Mouse (Mus musculus) G1E (cell line): ENCODE measurements around the gene Ttl. TPM values are rescaled to one million over a fixed set of nuclear protein-coding genes. Genes with fewer than 3 reads are reported as not detected.

Experiments used
- ATAC-seq: 2 replicates; pipeline ENCODE4 v1.8.0; 2016; ENCODE audit warnings: mild to moderate bottlenecking; ENCODE audit not compliant: insufficient number of reproducible peaks, poor library complexity, low FRiP score, severe bottlenecking; ENCODE audit errors: extremely low read depth
- DNase-seq: peaks from one replicate; pipeline ENCODE4 v3.0.0; 2012; ENCODE audit warnings: low spot score
- H3K27me3 ChIP-seq: 2 replicates; pipeline ENCODE4 v1.6.1; 2012; ENCODE audit warnings: mild to moderate bottlenecking, low read length, inconsistent platforms; ENCODE audit not compliant: insufficient read depth
- H3K36me3 ChIP-seq: replicated peaks from 2 replicates; pipeline ENCODE3; 2012; ENCODE audit warnings: mild to moderate bottlenecking, inconsistent platforms
- H3K4me1 ChIP-seq: 2 replicates; pipeline ENCODE4 v1.6.1; 2012; ENCODE audit warnings: low read depth, low read length, inconsistent platforms, mixed read lengths; ENCODE audit not compliant: insufficient read depth
- H3K4me3 ChIP-seq: 2 replicates; pipeline ENCODE4 v1.5.1; 2012; ENCODE audit warnings: low read depth, mild to moderate bottlenecking, inconsistent platforms, low read length, moderate library complexity, mixed read lengths
- H3K9me3 ChIP-seq: replicated peaks from 2 replicates; pipeline ENCODE4 v1.6.1; 2012; ENCODE audit warnings: inconsistent platforms
- CTCF ChIP-seq: IDR thresholded peaks from 2 replicates; pipeline ENCODE4 v1.5.1; 2012; ENCODE audit warnings: low read depth, low read length, inconsistent platforms, mixed read lengths
- GATA1 ChIP-seq: IDR thresholded peaks from 2 replicates; pipeline ENCODE4 v1.6.1; 2012; ENCODE audit warnings: borderline replicate concordance, low read length, inconsistent platforms, mixed read lengths
- GATA2 ChIP-seq: IDR thresholded peaks from 2 replicates; pipeline ENCODE4 v1.6.1; 2012; ENCODE audit warnings: low read depth, low read length, inconsistent platforms, borderline replicate concordance
- POLR2AphosphoS5 ChIP-seq: IDR thresholded peaks from 2 replicates; pipeline ENCODE4 v1.6.1; 2012; ENCODE audit warnings: low read depth, low read length, inconsistent platforms; ENCODE audit not compliant: insufficient replicate concordance
- TAL1 ChIP-seq: conservative IDR thresholded peaks from 2 replicates; pipeline ENCODE4 v1.6.1; 2012; ENCODE audit warnings: low read depth, low read length, inconsistent platforms, mixed read lengths
- polyA plus RNA-seq: library from polyadenylated mRNA; stranded (reverse); fragments of >175 nt; gene quantifications from 2 replicates; pipeline ENCODE4 v1.2.3, GENCODE M21; 2012
- total RNA-seq, 2 experiments: library from RNA; stranded (forward) in 1 of 2; stranded (reverse) in 1 of 2; fragments of 200-1000 nt in 1 of 2; fragments of >200 nt in 1 of 2; fragmentation: Nextera tagmentation in 1 of 2; gene quantifications; 2 replicates each; pipeline ENCODE4 v1.2.3; 2014 to 2017

The Ttl gene
- total and polyA plus RNA-seq, 3 experiments: 0.11 TPM; not detected in 2

GRCm38 (mm10) chr2:129040567-129040966 lies 25.2 kb upstream of the Ttl start:
- Histone ChIP-seq H3K4me1 (no peaks in the 10 kb centered on the region), H3K9me3 (no peaks in the 10 kb centered on the region), H3K27me3 (peaks cover 2% of the 10 kb centered on the region; the same call in 1 of the 2 replicates), H3K36me3 (no peaks in the 10 kb centered on the region), H3K4me3 (no peak overlapping the region)
- no peak for DNase-seq
- ATAC-seq: no peak
- no peak for TF ChIP-seq POLR2AphosphoS5
- TF ChIP-seq GATA2: no peak
- TF ChIP-seq TAL1: no peak
- no peak for TF ChIP-seq CTCF
- TF ChIP-seq GATA1: no peak

- H3K9me3 ChIP-seq: no peaks in the 10 kb centered on the region
- DNase-seq: no peak
- H3K4me1 ChIP-seq: no peaks in the 10 kb centered on the region
- TF ChIP-seq GATA1: no peak
- TF ChIP-seq TAL1: no peak
- no peak for TF ChIP-seq GATA2
- no peak for TF ChIP-seq POLR2AphosphoS5
- no peak for TF ChIP-seq CTCF
- H3K36me3 ChIP-seq: no peaks in the 10 kb centered on the region
- ATAC-seq: no peak
- peaks cover 6% of the 10 kb centered on the region for H3K27me3 ChIP-seq
- H3K4me3 ChIP-seq: no peak overlapping the region
Observed at GRCm38 (mm10) chr2:129046172-129046845, 19.4 kb upstream of the Ttl start.

GRCm38 (mm10) chr2:129046846-129047196 lies 18.9 kb upstream of the Ttl start:
- Histone ChIP-seq H3K4me1 (no peaks in the 10 kb centered on the region), H3K4me3 (no peak overlapping the region), H3K36me3 (no peaks in the 10 kb centered on the region), H3K9me3 (no peaks in the 10 kb centered on the region), H3K27me3 (peaks cover 6% of the 10 kb centered on the region)
- DNase-seq (no peak), ATAC-seq (no peak)
- TF ChIP-seq TAL1: no peak
- no peak for TF ChIP-seq GATA2
- no peak for TF ChIP-seq GATA1

GRCm38 (mm10) chr2:129047811-129048210 lies 17.9 kb upstream of the Ttl start, which contains the start of gene Vinac1:
Vinac1 (minus strand) TSS chr2:129048172.
- H3K36me3 ChIP-seq: no peaks in the 10 kb centered on the region
- no peaks in the 10 kb centered on the region for H3K4me1 ChIP-seq
- ATAC-seq (no peak), DNase-seq (no peak)
- H3K4me3 ChIP-seq: no peak within 1 kb of the TSS
- peaks cover 6% of the 10 kb centered on the region for H3K27me3 ChIP-seq
- TF ChIP-seq POLR2AphosphoS5: no peak
- TF ChIP-seq GATA1: no peak
- TF ChIP-seq TAL1: no peak
- TF ChIP-seq GATA2: no peak
- no peak for TF ChIP-seq CTCF
- H3K9me3 ChIP-seq: no peaks in the 10 kb centered on the region

GRCm38 (mm10) chr2:129052451-129052983 lies 13.2 kb upstream of the Ttl start:
- H3K4me3 ChIP-seq: no peak overlapping the region
- ATAC-seq (no peak), DNase-seq (no peak)
- peaks cover 4% of the 10 kb centered on the region; the same call in 1 of the 2 replicates for H3K27me3 ChIP-seq
- H3K9me3 ChIP-seq: no peaks in the 10 kb centered on the region
- no peaks in the 10 kb centered on the region for H3K4me1 ChIP-seq
- H3K36me3 ChIP-seq: no peaks in the 10 kb centered on the region
- no peak for TF ChIP-seq CTCF
- no peak for TF ChIP-seq GATA2
- TF ChIP-seq GATA1: no peak
- TF ChIP-seq POLR2AphosphoS5: no peak
- no peak for TF ChIP-seq TAL1

- H3K9me3 ChIP-seq: no peaks in the 10 kb centered on the region
- no peak for DNase-seq
- peaks cover 2% of the 10 kb centered on the region; the same call in 1 of the 2 replicates for H3K27me3 ChIP-seq
- ATAC-seq: no peak
- no peaks in the 10 kb centered on the region for H3K36me3 ChIP-seq
- no peak for TF ChIP-seq POLR2AphosphoS5
- TF ChIP-seq TAL1: no peak
- TF ChIP-seq CTCF: no peak
- TF ChIP-seq GATA1: no peak
- TF ChIP-seq GATA2: no peak
- peaks cover 3% of the 10 kb centered on the region; the same call in 1 of the 2 replicates for H3K4me1 ChIP-seq
- no peak overlapping the region for H3K4me3 ChIP-seq
Observed at GRCm38 (mm10) chr2:129055741-129056140, 10.0 kb upstream of the Ttl start.
